Comparison of ENCODE assay signal across 18 mouse cellular contexts in genomic region chr8:128690056-128690455, GRCm38 (mm10). TPM values are rescaled to one million over a fixed set of nuclear protein-coding genes. Genes with fewer than 3 reads are reported as not detected.
DNase-seq lines count a peak whose midpoint lies in the region; ATAC-seq and TF ChIP-seq lines count a peak whose summit lies in the region.
"Had no signal": no experiment of that assay in that cellular context is flagged by ENCODE, and none has a peak within 500 bp of the region (broad histone marks: within the 10 kb centered on the region; RNA-seq: fewer than 3 reads in every experiment).

No protein-coding gene starts in this region.

- no peak for ATAC-seq in heart, embryonic 13.5 days (ENCODE audit: extremely low read depth, insufficient number of reproducible peaks, low FRiP score, low TSS enrichment)
- peak; percentile 31 for ATAC-seq in liver, embryonic 12.5 days
- ATAC-seq: forebrain, embryonic 13.5 days had no signal

- TF ChIP-seq EP300 in heart, adult 2 months (IDR thresholded peaks at IDR 0.05; ENCODE audit: insufficient read depth, low read depth, low read length), result no peak
- no peak for TF ChIP-seq EP300 in MEL (IDR thresholded peaks at IDR 0.05; ENCODE audit: low read depth in 1 of 2, low read length in 2 of 2)

- TF ChIP-seq RAD21 in MEL (IDR thresholded peaks at IDR 0.05; ENCODE audit: low read depth, low read length), result no peak

- no peak for TF ChIP-seq POLR2A in heart, adult 2 months (IDR thresholded peaks at IDR 0.05; ENCODE audit: insufficient read depth, low read depth, low read length)
- no peak for TF ChIP-seq POLR2A in MEL (IDR thresholded peaks at IDR 0.05; ENCODE audit: control insufficient read depth in 1 of 2, insufficient read depth in 1 of 2, low read depth in 1 of 2, low read length in 2 of 2, poor library complexity in 1 of 2)
- no peak for TF ChIP-seq POLR2A in small intestine, adult 2 months (IDR thresholded peaks at IDR 0.05; ENCODE audit: low read depth, low read length)

- H3K9me3 ChIP-seq in heart, embryonic 13.5 days, result no peaks in the 10 kb centered on the region
- no peaks in the 10 kb centered on the region for H3K9me3 ChIP-seq in MEL (replicated peaks; ENCODE audit: insufficient read depth, low read length)
- H3K9me3 ChIP-seq in liver, embryonic 12.5 days (replicated peaks), result no peaks in the 10 kb centered on the region
- H3K9me3 ChIP-seq: forebrain, embryonic 13.5 days; hindbrain, embryonic 15.5 days; neural tube, embryonic 12.5 days had no signal

- peaks cover 60% of the 10 kb centered on the region for H3K4me1 ChIP-seq in heart, embryonic 13.5 days
- peaks cover 16% of the 10 kb centered on the region for H3K4me1 ChIP-seq in heart, adult 2 months (ENCODE audit: control insufficient read depth, insufficient read depth, low read length)
- peaks cover 23 to 26% of the 10 kb centered on the region in 2 experiments for H3K4me1 ChIP-seq in MEL (ENCODE audit: control insufficient read depth in 1 of 2, insufficient read depth in 2 of 2, low read length in 2 of 2)
- H3K4me1 ChIP-seq in liver, embryonic 12.5 days, result peaks cover 71% of the 10 kb centered on the region
- peaks cover 10% of the 10 kb centered on the region; the same call in 1 of the 2 replicates for H3K4me1 ChIP-seq in small intestine, adult 2 months (ENCODE audit: control insufficient read depth, insufficient read depth, insufficient read length, low read length)

- no peak for TF ChIP-seq CTCF in heart, adult 2 months (IDR thresholded peaks at IDR 0.05)
- TF ChIP-seq CTCF in MEL (IDR thresholded peaks at IDR 0.05 in 2 of 3, conservative IDR thresholded peaks at IDR 0.05 in 1 of 3; ENCODE audit: control insufficient read depth in 1 of 3, insufficient read depth in 1 of 3, low read depth in 2 of 3, low read length in 3 of 3, poor library complexity in 1 of 3, severe bottlenecking in 1 of 3), result no peak
- no peak for TF ChIP-seq CTCF in small intestine, adult 2 months (IDR thresholded peaks at IDR 0.05; ENCODE audit: extremely low read depth, insufficient read length, insufficient replicate concordance, low read depth, low read length)

- H3K36me3 ChIP-seq in heart, embryonic 13.5 days, result no peaks in the 10 kb centered on the region
- peaks cover 37% of the 10 kb centered on the region for H3K36me3 ChIP-seq in heart, adult 2 months (ENCODE audit: control insufficient read depth, insufficient read depth, low read length)
- peaks cover 2 to 58% of the 10 kb centered on the region in 2 experiments; a peak in 3 of 4 replicates for H3K36me3 ChIP-seq in MEL (ENCODE audit: control insufficient read depth in 1 of 2, insufficient read depth in 2 of 2, low read length in 2 of 2)
- no peaks in the 10 kb centered on the region for H3K36me3 ChIP-seq in liver, embryonic 12.5 days
- no peaks in the 10 kb centered on the region for H3K36me3 ChIP-seq in small intestine, adult 2 months (ENCODE audit: control insufficient read depth, insufficient read depth, low read length)
- H3K36me3 ChIP-seq: hindbrain, embryonic 15.5 days; neural tube, embryonic 12.5 days had no signal

- no peak overlapping the region for H3K9ac ChIP-seq in heart, embryonic 13.5 days
- H3K9ac ChIP-seq in heart, adult 2 months (ENCODE audit: low read depth, low read length), result no peak overlapping the region
- no peak overlapping the region for H3K9ac ChIP-seq in MEL (ENCODE audit: control insufficient read depth, low read depth, low read length, poor library complexity, severe bottlenecking)
- peak overlapping the region; percentile 49 for H3K9ac ChIP-seq in liver, embryonic 12.5 days
- H3K9ac ChIP-seq: forebrain, embryonic 13.5 days; hindbrain, embryonic 15.5 days; neural tube, embryonic 12.5 days had no signal

- H3K4me2 ChIP-seq in heart, embryonic 13.5 days, result peak overlapping the region; percentile 24
- peak overlapping the region; percentile 50 for H3K4me2 ChIP-seq in liver, embryonic 12.5 days
- H3K4me2 ChIP-seq: forebrain, embryonic 13.5 days; hindbrain, embryonic 15.5 days had no signal

- H3K4me3 ChIP-seq in heart, embryonic 13.5 days, result no peak overlapping the region; the same call in 1 of the 2 replicates
- no peak overlapping the region for H3K4me3 ChIP-seq in heart, adult 2 months
- H3K4me3 ChIP-seq in MEL (ENCODE audit: control insufficient read depth in 1 of 2, insufficient read depth in 1 of 2, low read depth in 2 of 2, low read length in 2 of 2), result no peak overlapping the region
- H3K4me3 ChIP-seq in liver, embryonic 12.5 days, result peak overlapping the region; percentile 17; the same call in 1 of the 2 replicates
- H3K4me3 ChIP-seq in small intestine, adult 2 months (ENCODE audit: low read depth, low read length), result no peak overlapping the region
- H3K4me3 ChIP-seq: forebrain, embryonic 13.5 days; hindbrain, embryonic 15.5 days; neural tube, embryonic 12.5 days had no signal

- intact Hi-C loops in heart, adult 2 months (cut with DNase I), result no loop called here

- WGBS in heart, embryonic 13.5 days, result 85% methylated on average over 1 of the region's 1 CpGs
- WGBS in heart, adult 2 months, result 53% methylated on average over 1 of the region's 1 CpGs
- 77% methylated on average over 1 of the region's 1 CpGs for WGBS in liver, embryonic 12.5 days (ENCODE audit: insufficient replicate concordance)
- 30% methylated on average over 1 of the region's 1 CpGs for WGBS in small intestine, adult 2 months

- no peak for DNase-seq in heart, adult 2 months
- peak; percentile 41 for DNase-seq in MEL (ENCODE audit: low read depth, low spot score)
- DNase-seq in urinary bladder, postnatal 25 days (ENCODE audit: low spot score), result no peak
- no peak for DNase-seq in adrenal gland, adult 8-10 months
- DNase-seq: adrenal gland, postnatal 25 days; cerebellum, adult 8-10 months; heart, postnatal 14 days; kidney, adult 18-20 months; kidney, postnatal 25 days; layer of hippocampus, adult 9-11 months; lung, postnatal 10 days; thymus, postnatal 25 days had no signal

- 0 out of 2 replicates have a peak overlapping the region, but pooled peaks have one; percentile 32 for H3K27ac ChIP-seq in heart, embryonic 13.5 days (replicated peaks)
- H3K27ac ChIP-seq in heart, adult 2 months, result no peak overlapping the region
- no peak overlapping the region for H3K27ac ChIP-seq in MEL (ENCODE audit: control insufficient read depth, low read depth, low read length)
- H3K27ac ChIP-seq in liver, embryonic 12.5 days, result peak overlapping the region; percentile 73
- H3K27ac ChIP-seq in small intestine, adult 2 months (ENCODE audit: insufficient read depth, low read depth, low read length), result peak overlapping the region; percentile 41; the same call in 1 of the 2 replicates
- H3K27ac ChIP-seq: forebrain, embryonic 13.5 days; hindbrain, embryonic 15.5 days; neural tube, embryonic 12.5 days had no signal

- no peaks in the 10 kb centered on the region for H3K27me3 ChIP-seq in heart, embryonic 13.5 days (replicated peaks)
- H3K27me3 ChIP-seq in heart, adult 2 months (ENCODE audit: control insufficient read depth, insufficient read depth, low read length), result no peaks in the 10 kb centered on the region
- no peaks in the 10 kb centered on the region for H3K27me3 ChIP-seq in MEL (ENCODE audit: control insufficient read depth in 1 of 2, insufficient read depth in 2 of 2, low read length in 2 of 2)
- H3K27me3 ChIP-seq in liver, embryonic 12.5 days (replicated peaks), result no peaks in the 10 kb centered on the region
- no peaks in the 10 kb centered on the region for H3K27me3 ChIP-seq in small intestine, adult 2 months (ENCODE audit: control insufficient read depth, insufficient read depth, low read length)
- H3K27me3 ChIP-seq: forebrain, embryonic 13.5 days; hindbrain, embryonic 15.5 days; neural tube, embryonic 12.5 days had no signal

- H3K79me2 ChIP-seq in heart, adult 2 months (replicated peaks; ENCODE audit: control insufficient read depth, insufficient read depth, low read length), result peaks cover 8% of the 10 kb centered on the region
- H3K79me2 ChIP-seq in MEL (ENCODE audit: control insufficient read depth, insufficient read depth, low read length, poor library complexity), result peaks cover 63% of the 10 kb centered on the region

TF ChIP-seq in MEL, 35 proteins besides CTCF, POLR2A, EP300 and RAD21:
- TF ChIP-seq KAT2A (conservative IDR thresholded peaks at IDR 0.05; ENCODE audit: low read depth, low read length) (no peak), MAZ (IDR thresholded peaks at IDR 0.05; ENCODE audit: low read depth, low read length) (no peak), ZC3H11A (IDR thresholded peaks at IDR 0.05; ENCODE audit: low read depth, low read length) (no peak), NRF1 (IDR thresholded peaks at IDR 0.05; ENCODE audit: insufficient read depth, low read depth, low read length, poor library complexity, severe bottlenecking) (no peak), USF2 (IDR thresholded peaks at IDR 0.05; ENCODE audit: borderline replicate concordance in 1 of 2, insufficient read depth in 1 of 2, low read depth in 1 of 2, low read length in 2 of 2) (no peak), GABPA (IDR thresholded peaks at IDR 0.05; ENCODE audit: low read depth, low read length) (no peak), JUND (IDR thresholded peaks at IDR 0.05; ENCODE audit: low read depth, low read length) (no peak), NELFE (IDR thresholded peaks at IDR 0.05; ENCODE audit: low read depth, low read length) (no peak), E2F4 (IDR thresholded peaks at IDR 0.05; ENCODE audit: borderline replicate concordance, low read depth, low read length) (no peak), MYC (IDR thresholded peaks at IDR 0.05; ENCODE audit: low read depth, low read length) (no peak), ETS1 (IDR thresholded peaks at IDR 0.05; ENCODE audit: low read depth, low read length) (0 out of 2 replicates have a peak, but pooled peaks have one; percentile 31), TCF12 (IDR thresholded peaks at IDR 0.05; ENCODE audit: low read depth, low read length) (0 out of 2 replicates have a peak, but pooled peaks have one; percentile 33), MEF2A (IDR thresholded peaks at IDR 0.05; ENCODE audit: extremely low read depth, insufficient replicate concordance, low read depth, low read length, poor library complexity, severe bottlenecking) (no peak), POLR2AphosphoS2 (IDR thresholded peaks at IDR 0.05; ENCODE audit: low read length) (no peak), GATA1 (IDR thresholded peaks at IDR 0.05; ENCODE audit: low read depth, low read length) (peak; percentile 49; the same call in 1 of the 2 replicates)
TF ChIP-seq in MEL: peak in this region for 3.

RNA-seq across cellular contexts. Expression of gene Itgb1, which starts 4.6 kb away (rescaled TPM):
- 304 and 322 TPM in 2 replicates for polyA plus RNA-seq in heart, embryonic 13.5 days (2015; fragmentation: Nextera tagmentation; extraction: Ambion mirVana)
- 100 to 1,000 TPM; 338 to 365 TPM for total RNA-seq in heart, adult 2 months (2021)
- 80.5 and 178 TPM in 2 replicates for polyA plus RNA-seq in heart, adult 2 months (2012; rRNA removed)
- total RNA-seq in MEL (2012; rRNA removed), result 73.7 and 76.7 TPM in 2 replicates
- 100 to 1,000 TPM; 114 to 189 TPM for polyA plus RNA-seq in MEL (2012; ENCODE audit: insufficient read depth in 1 of 2, insufficient read length in 2 of 2, low read depth in 1 of 2, low replicate concordance in 2 of 2, missing spikeins in 1 of 2)
- 129 and 130 TPM in 2 replicates for polyA plus RNA-seq in liver, embryonic 12.5 days (2016; fragmentation: Nextera tagmentation; extraction: Ambion mirVana)
- polyA plus RNA-seq in small intestine, adult 2 months (2012; rRNA removed), result 8.3 and 17.8 TPM in 2 replicates
- 100 to 1,000 TPM; 230 to 269 (median 241) TPM for total RNA-seq in adrenal gland, adult 8-10 months (2022)

Comparison
In these comparisons a context has a peak if more than half of its experiments do, and no peak if none do; other contexts are left out.
1. H3K27ac ChIP-seq: peak in heart, embryonic 13.5 days (single experiment), liver, embryonic 12.5 days (single experiment) and small intestine, adult 2 months (single experiment); none in heart, adult 2 months (single experiment) and MEL (single experiment).